Mouse (Mus musculus) gastrocnemius, adult 8-10 months (tissue): ENCODE measurements around the gene Myo1h. TPM values are rescaled to one million over a fixed set of nuclear protein-coding genes. Genes with fewer than 3 reads are reported as not detected.

Experiments used
- DNase-seq, 2 experiments: peaks; one replicate each; pipeline ENCODE4 v3.0.0; 2022; ENCODE audit warnings: low spot score in 2 of 2
- microRNA-seq: library from miRNA; unstranded; fragments of <30 nt; microRNA quantifications from one replicate; pipeline ENCODE4 v1.2.0, GENCODE M21; 2022
- total RNA-seq, 4 experiments: library from RNA; stranded (reverse); gene quantifications; 2 replicates each; pipeline ENCODE4 v1.2.4; 2022

Gene Myo1h
- total RNA-seq, 4 experiments from 2014 or later: not detected

DNA sequence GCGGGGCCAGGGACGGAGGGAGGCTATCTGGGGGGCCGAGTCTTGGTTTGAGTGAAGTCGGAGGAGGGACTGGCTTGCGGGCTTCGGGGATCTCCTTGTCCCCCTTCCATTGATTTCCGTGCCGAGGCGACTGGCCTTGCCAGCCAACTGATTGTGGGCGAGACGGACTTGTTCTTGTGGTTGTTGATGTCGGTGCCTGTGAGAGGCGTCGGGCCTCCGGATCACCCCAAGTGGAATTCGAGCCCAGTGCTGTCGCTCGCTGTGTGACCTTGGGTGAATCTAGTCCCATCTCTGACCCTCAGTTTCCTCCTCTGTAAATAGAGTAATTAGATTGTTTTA lies 92.0 kb downstream of the Myo1h start:
- no peak for DNase-seq

DNA sequence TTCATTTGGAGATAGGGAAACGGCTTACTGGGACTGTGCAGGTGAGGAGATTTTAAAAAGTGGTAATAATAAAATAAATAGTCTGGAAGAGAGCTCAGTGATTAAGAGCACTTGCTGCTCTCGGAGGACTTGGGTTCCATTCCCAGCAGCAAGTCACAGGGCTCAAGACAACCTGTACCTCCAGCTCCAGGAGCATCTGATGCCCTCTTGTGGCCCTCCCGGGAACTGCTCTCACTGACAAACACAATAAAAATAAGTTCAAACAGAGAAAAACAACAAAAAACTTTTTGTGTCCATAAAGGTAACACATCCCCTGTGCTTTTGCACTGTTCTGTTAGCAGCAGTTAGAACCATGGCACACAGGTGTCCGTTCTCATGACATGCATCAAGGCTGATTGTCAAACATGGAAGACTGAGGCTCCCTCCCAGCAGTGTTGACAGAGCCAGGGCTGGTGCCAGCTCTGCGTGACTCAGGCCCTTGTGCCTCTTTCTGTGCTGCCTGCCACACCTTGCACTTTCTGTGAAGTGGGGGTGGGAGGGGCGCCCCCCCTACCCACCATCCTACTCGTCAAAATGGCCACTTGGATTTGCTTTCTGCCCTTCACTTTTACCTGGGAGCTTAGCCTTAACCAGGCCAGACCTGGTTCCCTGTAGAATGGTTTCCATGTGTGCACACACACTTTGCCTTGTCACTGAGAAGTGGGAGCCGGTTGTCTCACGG lies 94.4 kb downstream of the Myo1h start:
- no peak for DNase-seq

DNA sequence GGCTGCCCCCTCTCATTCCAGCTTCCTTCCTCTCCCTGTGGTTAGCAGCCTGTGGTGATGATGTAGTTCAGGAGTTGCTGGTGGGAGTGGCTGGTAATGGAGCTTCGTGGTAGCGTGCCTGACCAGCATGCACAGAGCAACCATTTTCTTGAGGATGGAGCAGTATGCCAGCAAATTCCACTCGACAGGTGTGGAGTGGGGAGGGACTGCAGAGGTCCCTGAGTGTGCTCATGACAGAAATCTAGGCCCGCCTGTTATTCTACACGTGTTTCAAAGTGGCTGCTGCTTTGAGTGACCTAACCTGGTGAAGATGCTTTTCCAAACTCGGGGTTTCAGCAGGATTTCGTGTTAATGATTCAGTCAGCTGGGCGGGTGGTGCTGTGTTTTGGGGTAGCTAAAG lies 95.5 kb downstream of the Myo1h start:
- no peak for DNase-seq

DNA sequence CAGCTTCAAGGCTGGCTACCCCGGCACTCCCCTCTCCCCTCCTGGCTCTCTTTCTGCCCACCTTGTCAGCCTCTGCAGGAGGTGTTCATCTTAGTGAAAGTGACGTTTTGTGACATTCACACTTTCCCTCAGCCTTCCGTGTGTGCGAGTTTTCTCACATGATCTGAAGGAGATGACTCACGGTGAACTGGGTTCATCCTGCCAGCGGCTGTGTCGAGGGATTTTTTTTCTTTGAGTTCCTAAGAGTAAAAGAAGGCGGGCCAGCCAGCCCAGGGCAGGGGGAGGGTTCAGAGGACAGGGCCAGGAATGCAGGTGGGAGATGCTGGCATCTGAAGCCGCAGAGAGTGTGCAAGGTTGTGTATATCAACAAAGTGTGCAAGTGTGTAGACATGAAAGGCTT lies 104.2 kb downstream of the Myo1h start:
- DNase-seq: no peak

DNA sequence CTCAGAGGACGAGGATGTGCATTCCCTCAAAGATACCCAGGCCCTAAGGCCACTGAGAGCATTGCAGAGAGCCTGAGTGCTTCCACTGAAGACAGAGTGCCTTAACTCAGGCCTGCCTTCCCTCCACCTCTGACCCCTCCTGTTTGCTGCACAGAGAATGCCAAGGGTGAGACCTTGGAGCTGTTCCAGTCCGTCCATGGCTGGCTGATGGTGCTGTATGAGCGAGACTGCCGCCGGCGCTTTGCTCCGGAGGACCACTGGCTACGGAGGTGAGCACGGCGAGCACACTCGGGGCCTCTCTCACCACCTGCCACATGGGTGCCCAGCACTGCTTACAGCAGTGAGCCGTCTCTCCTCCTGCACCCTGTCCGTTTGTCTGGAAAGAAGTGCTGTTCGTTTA lies 117.6 kb downstream of the Myo1h start:
- DNase-seq: no peak

DNA sequence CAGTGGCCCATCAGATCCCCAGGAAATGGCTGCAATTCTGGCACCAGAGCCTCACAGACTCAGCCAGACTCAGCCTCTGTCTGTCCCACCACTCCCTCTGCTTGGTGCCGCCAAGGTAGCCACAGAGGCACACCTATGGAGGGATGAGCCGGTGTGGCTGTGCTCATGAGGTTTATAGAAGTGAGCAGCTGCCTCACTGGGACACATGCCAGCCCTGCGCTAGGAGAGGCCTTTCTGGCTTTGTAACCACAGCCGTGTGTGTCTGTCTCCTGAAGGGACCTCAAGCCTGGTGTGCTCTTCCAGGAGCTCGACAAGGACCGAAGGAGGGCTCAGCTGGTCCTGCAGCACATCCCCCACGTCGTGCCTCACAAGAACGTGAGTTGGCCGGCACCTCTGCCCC lies 118.3 kb downstream of the Myo1h start:
- no peak for DNase-seq

DNA sequence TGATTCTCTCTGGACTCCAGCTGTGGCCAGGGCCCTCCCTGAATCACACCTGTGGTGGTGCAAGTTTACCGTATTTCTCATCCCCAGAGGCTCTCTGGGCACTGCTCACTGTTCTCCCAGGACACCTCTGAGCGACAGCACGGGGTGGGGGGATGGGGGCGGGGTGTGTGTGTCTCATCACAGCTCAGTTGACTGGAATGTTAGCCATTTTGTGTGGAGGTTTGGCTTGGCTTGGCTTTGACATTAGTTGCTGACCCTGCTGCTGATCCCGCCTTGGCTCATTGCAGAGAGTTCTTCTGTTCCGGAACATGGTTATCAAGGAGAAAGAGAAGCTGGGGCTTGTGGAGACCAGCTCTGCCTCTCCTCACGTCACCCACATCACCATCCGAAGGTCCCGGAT lies 118.8 kb downstream of the Myo1h start:
- DNase-seq: no peak

DNA sequence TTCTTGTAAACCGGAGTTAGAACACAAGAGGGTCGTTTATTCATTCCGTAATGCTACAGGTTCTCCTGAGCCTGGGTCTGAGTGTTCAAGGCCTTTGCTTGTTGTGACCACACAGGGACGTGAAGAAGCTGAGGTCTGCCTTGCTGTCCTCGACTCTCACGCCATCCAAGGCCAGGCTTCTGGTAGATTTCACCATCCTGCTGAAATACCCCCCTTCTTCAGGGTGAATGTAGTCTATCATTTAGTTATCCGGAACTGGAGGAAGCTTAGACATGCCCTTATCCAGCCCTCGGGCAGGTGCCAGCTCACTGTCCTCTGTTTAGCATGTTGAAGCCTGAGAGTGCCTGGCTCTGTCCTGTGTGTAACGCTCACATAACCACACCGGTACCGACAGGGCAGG lies 119.9 kb downstream of the Myo1h start:
- DNase-seq: no peak

DNA sequence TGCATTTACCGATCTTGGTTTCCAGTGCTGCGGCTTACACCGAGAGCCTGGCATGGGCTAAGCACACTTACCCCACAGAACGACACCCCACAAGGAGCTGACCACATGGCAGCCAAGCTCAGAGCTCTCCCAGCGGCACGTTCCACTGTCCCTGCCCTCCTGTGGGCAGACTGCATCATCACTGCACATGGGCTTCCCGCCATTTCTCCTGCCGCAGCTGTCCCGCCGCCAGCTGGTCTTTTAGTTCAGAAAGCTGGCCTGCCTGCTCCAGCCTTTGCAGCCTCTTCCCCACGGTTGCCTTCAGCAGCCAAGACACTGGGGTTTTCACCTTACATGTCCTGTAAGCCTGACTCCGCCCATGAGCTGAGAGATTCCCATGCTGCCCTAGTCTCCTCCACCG lies 121.5 kb downstream of the Myo1h start:
- no peak for DNase-seq

DNA sequence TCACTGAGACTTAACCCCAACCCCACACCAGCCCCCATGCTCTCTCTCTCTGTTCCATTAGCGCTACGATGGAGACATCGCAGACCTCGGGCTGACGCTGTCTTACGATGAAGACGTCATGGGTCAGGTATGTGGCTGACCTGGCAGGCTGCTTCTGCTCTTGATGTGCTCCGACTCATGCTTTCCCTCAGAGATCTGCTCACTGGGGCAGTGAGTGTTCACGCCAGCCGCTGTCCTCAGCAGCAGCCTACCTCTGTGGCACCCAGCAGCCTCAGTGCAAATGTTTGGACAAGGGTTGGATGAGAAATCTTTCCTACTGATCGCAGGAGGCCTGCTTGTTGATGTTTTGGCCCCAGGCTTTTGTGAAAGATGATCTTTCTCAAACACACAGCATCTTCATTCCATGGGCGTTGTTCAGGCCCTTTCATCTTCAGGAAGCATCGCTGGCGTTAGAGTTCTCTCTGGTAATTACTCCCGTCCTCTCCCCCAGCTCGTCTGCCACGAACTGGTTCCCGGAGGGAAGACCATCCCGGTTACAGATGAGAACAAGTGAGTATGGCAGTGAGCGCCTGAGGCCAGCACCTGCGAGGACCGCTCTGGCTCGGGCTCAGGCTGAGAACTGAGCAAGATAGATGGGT lies 123.5 kb downstream of the Myo1h start:
- no peak for DNase-seq

DNA sequence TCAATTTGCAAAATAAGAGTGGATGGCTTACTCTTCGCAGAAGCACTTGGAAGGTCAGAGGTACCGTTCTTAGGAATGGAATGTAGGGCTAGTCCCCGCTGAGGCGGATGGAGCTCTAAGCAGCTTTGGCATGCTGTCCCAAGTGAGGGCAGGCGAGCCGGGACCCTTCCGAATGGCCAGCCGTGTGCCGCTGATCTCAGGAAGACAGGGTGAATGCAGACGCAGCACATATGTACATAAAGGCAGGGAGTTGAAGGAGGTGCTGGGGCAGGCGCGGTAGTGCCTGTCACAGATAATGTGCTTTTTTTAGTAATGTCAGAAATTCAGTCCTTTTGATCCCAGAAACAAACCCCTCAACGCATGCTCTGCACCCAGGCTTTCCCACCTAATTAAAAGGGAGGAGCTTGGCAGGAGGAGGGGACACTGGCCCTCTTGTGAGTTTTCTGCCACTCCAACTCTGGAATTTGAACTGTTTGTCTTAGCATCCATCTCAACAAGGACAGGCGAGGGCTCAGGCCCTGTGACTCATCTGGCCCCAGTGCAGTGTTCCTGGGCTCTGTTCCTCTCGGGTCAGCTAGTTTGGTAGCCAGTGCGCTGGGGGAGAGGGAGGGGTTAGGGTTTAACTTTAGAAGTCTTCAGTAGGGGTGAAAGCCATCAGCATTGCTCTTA lies 124.2 kb downstream of the Myo1h start:
- DNase-seq: peak; percentile 26

Small RNA genes within 50 kb of the gene (microRNA-seq; reads per million reads assigned to microRNA genes)
- gene Mir7027: not detected

Other genes starting within 250 kb of the Myo1h start
- 1 to 10 TPM; 7.8 to 9.4 (median 8.6) TPM for gene Usp30, start 223.7 kb upstream of the Myo1h start, total RNA-seq
- not detected for gene Svop, start 197.6 kb upstream of the Myo1h start, total RNA-seq
- gene Alkbh2, start 160.9 kb upstream of the Myo1h start, total RNA-seq: 1 to 10 TPM in 1 of 4 experiments, under 1 TPM in 2, not detected in 1; 0.67 to 1.2 (median 0.94) TPM
- gene Ung, start 158.8 kb upstream of the Myo1h start, total RNA-seq: 10 to 100 TPM in 2 of 4 experiments, 1 to 10 TPM in 2; 6.8 to 11.5 (median 10.0) TPM
- 100 to 1,000 TPM; 163 to 191 (median 187) TPM for gene Acacb, start 142.6 kb upstream of the Myo1h start, total RNA-seq
- gene Foxn4, start 15.4 kb upstream of the Myo1h start, total RNA-seq: not detected
- gene Kctd10, start 91.3 kb downstream of the Myo1h start, total RNA-seq: 10 to 100 TPM; 10.2 to 16.6 (median 14.2) TPM
- gene Ube3b, start 91.4 kb downstream of the Myo1h start, total RNA-seq: 100 to 1,000 TPM; 129 to 147 (median 134) TPM
- 10 to 100 TPM; 18.3 to 21.1 (median 19.5) TPM for gene Mmab, start 154.9 kb downstream of the Myo1h start, total RNA-seq
- gene Mvk, start 155.1 kb downstream of the Myo1h start, total RNA-seq: 10 to 100 TPM in 3 of 4 experiments, 1 to 10 TPM in 1; 9.9 to 11.0 (median 10.4) TPM